Comparison of ENCODE assay signal across 20 mouse cellular contexts in genomic region chr9:5286071-5286470, GRCm38 (mm10). TPM values are rescaled to one million over a fixed set of nuclear protein-coding genes. Genes with fewer than 3 reads are reported as not detected.
"Had no signal": no experiment of that assay in that cellular context is flagged by ENCODE, and none has a peak within 500 bp of the region (broad histone marks: within the 10 kb centered on the region; RNA-seq: fewer than 3 reads in every experiment).

No protein-coding gene starts in this region.

- H3K9ac ChIP-seq: liver, postnatal 0 days; lung, embryonic 15.5 days; midbrain, embryonic 13.5 days; midbrain, embryonic 15.5 days; neural tube, embryonic 12.5 days; stomach, embryonic 15.5 days had no signal

- H3K9me3 ChIP-seq: lung, embryonic 15.5 days; megakaryocyte, embryonic 14.5 days; midbrain, embryonic 13.5 days; midbrain, embryonic 15.5 days; neural tube, embryonic 12.5 days; stomach, embryonic 15.5 days had no signal

- H3K27me3 ChIP-seq: lung, embryonic 15.5 days; megakaryocyte, embryonic 14.5 days; midbrain, embryonic 13.5 days; midbrain, embryonic 15.5 days; neural tube, embryonic 12.5 days; stomach, embryonic 15.5 days had no signal

- DNase-seq: liver, postnatal 0 days; lung, adult 2 months; lung, postnatal 14 days; lung, postnatal 36 days; right cerebral cortex, postnatal 14 days; thymus, adult 2 months; thymus, postnatal 14 days; thymus, postnatal 4 days had no signal

- H3K27ac ChIP-seq: lung, embryonic 15.5 days; macrophage; midbrain, embryonic 13.5 days; midbrain, embryonic 15.5 days; neural tube, embryonic 12.5 days; stomach, embryonic 15.5 days; stomach, postnatal 0 days had no signal

- H3K36me3 ChIP-seq: lung, embryonic 15.5 days; midbrain, embryonic 13.5 days; midbrain, embryonic 15.5 days; neural tube, embryonic 12.5 days; stomach, embryonic 15.5 days had no signal

- H3K4me1 ChIP-seq: lung, embryonic 15.5 days; megakaryocyte, embryonic 14.5 days; midbrain, embryonic 13.5 days; midbrain, embryonic 15.5 days; neural tube, embryonic 12.5 days; stomach, embryonic 15.5 days had no signal

- ATAC-seq: liver, postnatal 0 days; lung, postnatal 0 days; midbrain, embryonic 13.5 days; midbrain, embryonic 15.5 days had no signal

- H3K4me2 ChIP-seq: lung, embryonic 15.5 days; midbrain, embryonic 11.5 days; midbrain, embryonic 13.5 days; midbrain, embryonic 15.5 days; neural tube, embryonic 12.5 days; stomach, embryonic 15.5 days had no signal

- H3K4me3 ChIP-seq: lung, embryonic 15.5 days; megakaryocyte, embryonic 14.5 days; midbrain, embryonic 13.5 days; midbrain, embryonic 15.5 days; neural tube, embryonic 12.5 days; stomach, embryonic 15.5 days had no signal

RNA-seq across cellular contexts. Expression of gene Casp4, which starts 22.6 kb away (rescaled TPM):
- total RNA-seq: midbrain, postnatal 0 days had no signal
- polyA plus RNA-seq: neural tube, embryonic 14.5 days had no signal
